Mouse (Mus musculus) CH12.LX (cell line): ENCODE measurements around the gene Pla1a.

Source experiments
- CTCF ChIP-seq, 2 experiments: IDR thresholded peaks in 1 of 2; conservative IDR thresholded peaks in 1 of 2; 2 replicates each; pipeline ENCODE4 v1.5.1; 2011 to 2012; ENCODE audit warnings: low read depth in 2 of 2, low read length in 2 of 2, improper control_type of control experiment in 1 of 2, inconsistent platforms in 1 of 2, mild to moderate bottlenecking in 1 of 2, moderate library complexity in 1 of 2
- EP300 ChIP-seq: IDR thresholded peaks from 2 replicates; pipeline ENCODE4 v1.6.1; 2011; ENCODE audit warnings: low read length, improper control_type of control experiment
- MAFK ChIP-seq: IDR thresholded peaks from 2 replicates; pipeline ENCODE4 v1.6.1; 2011; ENCODE audit warnings: low read length, improper control_type of control experiment; ENCODE audit not compliant: insufficient replicate concordance
- MEF2A ChIP-seq: IDR thresholded peaks from 2 replicates; pipeline ENCODE4 v1.6.1; 2014; ENCODE audit warnings: low read depth, mild to moderate bottlenecking, inconsistent platforms, low read length, improper control_type of control experiment, borderline replicate concordance
- POLR2A ChIP-seq: IDR thresholded peaks from 2 replicates; pipeline ENCODE4 v1.6.1; 2011; ENCODE audit warnings: low read depth, mild to moderate bottlenecking, improper control_type of control experiment, low read length
- USF1 ChIP-seq: IDR thresholded peaks from 2 replicates; pipeline ENCODE4 v1.6.1; 2014; ENCODE audit warnings: low read depth, mild to moderate bottlenecking, inconsistent platforms, low read length, improper control_type of control experiment
- ZKSCAN1 ChIP-seq: IDR thresholded peaks from 2 replicates; pipeline ENCODE4 v1.6.1; 2012; ENCODE audit warnings: low read depth, inconsistent platforms, low read length, improper control_type of control experiment, borderline replicate concordance

- TF ChIP-seq POLR2A: no peak
- TF ChIP-seq EP300: 0 out of 2 replicates have a peak, but pooled peaks have one; percentile 20
- no peak for TF ChIP-seq MAFK
- no peak for TF ChIP-seq CTCF (conservative IDR thresholded peaks at IDR 0.05 in 1 of 2, IDR thresholded peaks at IDR 0.05 in 1 of 2; ENCODE audit: low read depth in 2 of 2, low read length in 2 of 2)
- TF ChIP-seq ZKSCAN1: no peak
- TF ChIP-seq MEF2A: no peak
- TF ChIP-seq USF1: no peak
Measured at GRCm38 (mm10) chr16:38469437-38469836, 36.5 kb upstream of the Pla1a start.
